Mouse (Mus musculus): Measurements from ENCODE around the gene Rbpjl.

Gene Rbpjl

DNA sequence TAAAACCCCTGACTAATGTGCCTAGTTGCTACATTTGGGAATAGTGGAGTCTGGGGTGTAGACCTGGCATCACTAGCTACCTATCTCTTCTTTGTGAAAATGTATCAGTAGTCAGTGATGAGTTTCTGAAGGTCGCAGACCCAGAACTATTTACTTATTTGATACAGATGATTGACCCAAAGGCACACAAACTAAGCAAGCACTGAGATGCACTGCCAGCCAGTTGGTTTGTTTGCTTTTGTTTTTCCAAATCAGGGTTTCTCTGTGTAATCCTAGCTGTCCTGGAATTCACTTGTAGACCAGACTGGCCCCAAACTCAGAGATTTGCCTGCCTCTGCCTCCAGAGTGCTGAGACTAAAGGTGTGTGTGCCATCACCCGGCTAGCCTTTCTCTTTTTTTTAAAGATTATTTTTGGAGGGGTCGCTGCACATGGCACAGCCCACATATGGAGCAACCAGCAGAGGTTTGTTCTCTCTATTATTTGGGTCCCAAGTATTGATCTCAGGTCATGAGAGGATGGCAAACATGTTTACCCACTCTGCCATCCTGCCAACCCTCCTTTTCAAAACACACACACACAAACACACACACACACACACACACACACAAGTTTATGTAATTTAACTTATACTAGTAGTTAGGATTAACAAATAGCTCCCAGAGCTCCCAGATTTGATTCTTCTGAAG lies 42.6 kb downstream of the Rbpjl start:
- DNase-seq (ENCODE audit: low read depth, low spot score) = no peak

GRCm38 (mm10) chr2:164446086-164446469 lies 43.1 kb downstream of the Rbpjl start:
- no peak for DNase-seq (ENCODE audit: low read depth, low spot score)

GRCm38 (mm10) chr2:164448140-164448539 lies 45.2 kb downstream of the Rbpjl start:
- DNase-seq (ENCODE audit: low read depth, low spot score) = no peak

GRCm38 (mm10) chr2:164448921-164449320 lies 46.0 kb downstream of the Rbpjl start:
- DNase-seq (ENCODE audit: low read depth, low spot score) = no peak

- no peak for DNase-seq (ENCODE audit: low read depth, low spot score)
Measured at GRCm38 (mm10) chr2:164449341-164450042, 46.6 kb downstream of the Rbpjl start.

- no peak for DNase-seq (ENCODE audit: low read depth, low spot score)
Measured at GRCm38 (mm10) chr2:164452000-164452676, 49.2 kb downstream of the Rbpjl start.

DNA sequence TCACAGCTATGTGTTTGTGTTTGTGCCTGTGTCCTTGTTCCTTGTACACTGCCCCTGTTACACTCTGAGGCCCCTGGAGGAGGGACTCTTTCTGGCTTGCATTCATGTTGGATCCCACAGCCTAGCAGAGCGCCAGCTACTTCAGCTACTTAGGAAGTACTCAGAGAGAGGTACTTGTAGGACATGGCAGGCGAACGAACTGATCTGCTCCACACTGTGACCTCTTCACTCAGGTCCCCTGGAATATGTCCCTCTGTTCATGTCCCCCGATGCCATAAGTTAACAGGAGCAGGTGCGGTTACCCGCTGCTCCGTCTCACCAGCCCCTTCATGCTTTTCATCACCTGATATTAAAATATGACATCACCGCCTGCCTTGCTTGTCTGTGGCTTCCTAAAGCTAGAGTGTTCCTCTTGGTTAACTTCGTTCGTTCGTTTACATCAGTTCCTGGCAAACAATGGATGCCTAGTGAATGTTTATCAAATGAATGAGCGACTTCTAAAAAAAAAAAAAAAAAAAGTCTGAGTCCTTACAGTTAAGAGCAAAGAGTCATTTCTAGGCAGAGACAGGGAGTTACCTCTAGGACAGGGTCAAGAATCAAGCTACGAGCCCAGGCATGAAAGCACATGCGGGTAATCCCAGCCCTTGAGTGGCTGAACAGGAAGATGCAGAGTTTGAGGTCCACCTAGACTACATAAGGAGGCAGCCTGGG lies 50.3 kb downstream of the Rbpjl start:
- no peak for DNase-seq (ENCODE audit: low read depth, low spot score)

DNA sequence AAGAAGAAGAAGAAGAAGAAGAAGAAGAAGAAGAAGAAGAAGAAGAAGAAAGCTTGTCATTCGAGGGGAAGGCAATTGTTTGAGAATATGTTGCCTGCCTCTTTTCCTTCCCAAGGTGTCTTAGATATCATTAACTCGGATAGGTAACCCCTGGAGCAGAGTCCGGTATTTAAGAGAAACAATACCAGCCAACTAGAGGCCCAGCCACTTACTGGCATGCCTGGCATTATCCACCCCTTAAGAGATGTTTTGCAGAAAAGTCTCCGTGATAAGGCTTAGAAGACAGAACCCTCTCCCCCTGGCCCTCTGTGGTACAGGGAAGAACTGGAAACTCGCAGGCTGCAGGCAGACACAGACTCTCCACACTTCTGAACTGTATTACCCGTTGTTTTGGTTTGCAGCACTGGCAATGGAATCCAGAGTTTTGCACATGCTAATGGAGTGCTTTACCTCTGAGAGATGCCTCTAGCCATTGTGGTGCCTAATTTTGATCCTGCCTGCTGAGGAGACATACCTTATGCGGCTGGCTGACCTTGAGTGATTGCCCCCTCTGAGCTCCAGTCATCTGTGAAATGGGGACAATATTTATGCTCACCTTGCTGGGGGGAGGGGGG lies 51.1 kb downstream of the Rbpjl start:
- DNase-seq (ENCODE audit: low read depth, low spot score) = no peak

DNA sequence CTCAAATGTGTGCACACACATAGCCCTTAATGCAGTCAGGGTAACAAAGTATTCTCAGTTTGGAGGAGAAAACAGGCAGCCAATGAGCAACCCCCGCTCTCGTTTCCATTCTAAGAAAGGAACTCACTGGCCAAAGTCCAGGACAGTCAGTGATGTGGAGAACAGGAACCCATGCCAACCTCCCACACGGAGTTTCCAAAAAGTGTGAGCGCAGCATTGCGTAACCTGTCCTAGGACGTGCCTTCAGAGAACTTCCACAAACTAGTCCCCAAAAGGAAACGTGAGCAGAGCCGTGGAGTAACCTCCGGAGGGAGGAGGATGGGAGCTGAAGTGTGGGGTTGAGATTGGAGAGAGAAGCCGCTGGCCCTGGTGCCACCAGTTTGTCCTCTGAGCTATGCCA lies 51.9 kb downstream of the Rbpjl start:
- DNase-seq (ENCODE audit: low read depth, low spot score) = no peak

- no peak for DNase-seq (ENCODE audit: low read depth, low spot score)
Measured at GRCm38 (mm10) chr2:164455421-164456190, 52.7 kb downstream of the Rbpjl start.

GRCm38 (mm10) chr2:164456413-164456812 lies 53.5 kb downstream of the Rbpjl start:
- no peak for DNase-seq (ENCODE audit: low read depth, low spot score)

DNA sequence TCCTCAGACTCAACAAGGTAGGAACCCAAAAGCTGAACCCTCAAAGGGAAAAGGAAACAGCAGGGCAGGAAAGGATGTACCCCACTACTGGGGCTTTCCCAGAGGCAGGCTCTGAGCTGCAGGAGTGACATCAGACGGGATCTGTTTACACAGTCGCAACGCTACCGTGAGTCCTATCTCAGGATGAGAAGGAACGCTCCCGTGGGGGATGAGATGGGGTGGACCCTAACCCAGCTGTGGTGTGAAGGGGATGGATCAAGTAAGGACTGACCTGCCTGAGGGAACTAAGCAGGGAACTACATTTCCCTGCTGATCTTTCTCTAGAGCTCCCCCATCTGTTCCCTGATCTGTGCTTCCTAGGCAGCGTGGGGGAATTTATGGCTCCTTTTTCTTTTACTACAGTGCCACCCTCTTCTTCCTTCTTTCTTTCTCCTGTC lies 53.9 kb downstream of the Rbpjl start, which contains the start of gene Sys1:
Gene Sys1, plus strand, starts transcription at position 101 of the 437 bp plus-strand sequence.
- DNase-seq (ENCODE audit: low read depth, low spot score) = no peak

GRCm38 (mm10) chr2:164457942-164458341 lies 55.0 kb downstream of the Rbpjl start:
- no peak for DNase-seq (ENCODE audit: low read depth, low spot score)

GRCm38 (mm10) chr2:164458535-164458934 lies 55.6 kb downstream of the Rbpjl start:
- DNase-seq (ENCODE audit: low read depth, low spot score) = no peak

DNA sequence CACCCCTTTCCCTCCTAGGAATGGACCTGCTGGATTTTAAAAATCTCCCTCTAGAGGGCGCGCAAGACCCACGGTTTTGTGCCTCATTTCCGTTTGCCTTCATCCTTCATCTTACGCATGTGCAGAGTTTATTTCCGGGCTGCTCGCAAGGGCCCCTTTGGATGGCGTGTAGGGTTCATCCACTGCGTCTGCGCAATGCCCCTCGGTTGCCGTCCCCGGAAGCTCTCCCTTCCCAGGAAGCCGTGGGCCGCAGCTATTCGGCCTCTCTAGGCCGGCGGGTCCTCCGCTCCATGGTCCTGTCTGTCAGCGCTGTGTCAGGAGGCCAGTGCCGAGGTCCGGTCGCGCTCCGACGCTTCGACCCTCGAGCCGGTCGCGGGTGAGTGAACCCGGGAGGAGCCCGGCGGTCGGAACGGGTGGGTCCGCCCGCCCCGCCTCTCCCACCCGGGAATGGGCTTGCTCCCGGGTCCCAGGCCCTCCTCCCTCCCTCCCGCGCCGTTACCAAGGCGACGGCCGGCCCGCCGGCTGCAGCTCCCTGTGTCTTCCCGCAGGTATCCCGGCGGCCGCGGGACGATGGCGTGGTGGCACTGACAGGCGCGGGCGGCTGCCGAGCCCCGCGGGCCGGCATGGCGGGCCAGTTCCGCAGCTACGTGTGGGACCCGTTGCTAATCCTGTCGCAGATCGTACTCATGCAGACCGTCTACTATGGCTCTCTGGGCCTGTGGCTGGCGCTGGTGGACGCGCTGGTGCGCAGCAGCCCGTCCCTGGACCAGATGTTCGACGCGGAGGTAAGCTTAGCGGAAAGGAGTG lies 58.0 kb downstream of the Rbpjl start, which contains the start of gene Gm20458:
Gene Gm20458, plus strand, starts transcription at position 223 of the 807 bp plus-strand sequence.
- peak; percentile 93 for DNase-seq (ENCODE audit: low read depth, low spot score)
